ENCODE assay signal across 10 mouse cellular contexts in the genomic region with DNA sequence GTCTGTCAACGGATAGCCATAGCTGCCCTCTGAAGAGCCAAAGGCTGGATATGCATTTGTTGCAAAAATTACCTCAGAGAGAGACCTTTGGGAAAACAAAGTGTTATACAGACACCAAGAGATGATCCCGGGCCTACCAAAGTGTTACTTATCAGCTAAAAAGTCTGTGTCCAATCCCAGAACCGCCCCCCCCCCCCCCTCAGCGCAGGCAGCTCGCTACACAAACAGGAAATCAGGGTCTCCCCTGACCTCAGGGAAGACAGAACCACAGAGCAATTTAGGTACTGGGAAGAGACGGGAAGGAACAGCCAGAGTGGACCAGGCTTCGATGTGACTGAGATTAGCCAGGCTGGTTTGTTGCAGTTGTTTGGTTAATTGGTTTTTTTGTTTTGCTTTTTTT. TPM values are rescaled to one million over a fixed set of nuclear protein-coding genes. Genes with fewer than 3 reads are reported as not detected.
DNase-seq lines count a peak whose midpoint lies in the region; ATAC-seq and TF ChIP-seq lines count a peak whose summit lies in the region.
"Had no signal": no experiment of that assay in that cellular context is flagged by ENCODE, and none has a peak within 500 bp of the region (broad histone marks: within the 10 kb centered on the region; RNA-seq: fewer than 3 reads in every experiment).

No protein-coding gene starts in this region.

- no peak for ATAC-seq in heart, embryonic 11.5 days (replicated peaks; ENCODE audit: insufficient number of reproducible peaks, low FRiP score, low TSS enrichment)
- no peak for ATAC-seq in neural tube, embryonic 11.5 days (ENCODE audit: insufficient read depth, low FRiP score, low TSS enrichment)
- ATAC-seq in liver, embryonic 14.5 days (ENCODE audit: insufficient read depth) = no peak

- TF ChIP-seq EP300 in liver, embryonic 14.5 days (IDR thresholded peaks at IDR 0.05; ENCODE audit: low read depth) = no peak

- TF ChIP-seq CTCF in liver, embryonic 14.5 days (IDR thresholded peaks at IDR 0.05; ENCODE audit: low read depth) = no peak

- H3K4me2 ChIP-seq in heart, embryonic 11.5 days = peak overlapping the region; percentile 96
- peak overlapping the region; percentile 19; the same call in 1 of the 2 replicates for H3K4me2 ChIP-seq in neural tube, embryonic 11.5 days (ENCODE audit: low read depth)
- peak overlapping the region; percentile 98 for H3K4me2 ChIP-seq in liver, embryonic 14.5 days (ENCODE audit: low read depth)

- intact Hi-C loops in left cerebral cortex, postnatal 14 days (cut with DNase I) = no loop called here

- peaks cover 32% of the 10 kb centered on the region for H3K4me1 ChIP-seq in heart, embryonic 11.5 days (ENCODE audit: control insufficient read depth, insufficient read depth, low read length)
- H3K4me1 ChIP-seq in neural tube, embryonic 11.5 days (ENCODE audit: control insufficient read depth, insufficient read depth, low read length) = peaks cover 15% of the 10 kb centered on the region
- H3K4me1 ChIP-seq in liver, embryonic 14.5 days (replicated peaks; ENCODE audit: control insufficient read depth in 2 of 2, insufficient read depth in 2 of 2, low read length in 1 of 2) = peaks cover 52 to 57% of the 10 kb centered on the region in 2 experiments

- no peak overlapping the region for H3K4me3 ChIP-seq in heart, embryonic 11.5 days (ENCODE audit: low read depth, low read length)
- no peak overlapping the region; the same call in 1 of the 2 replicates for H3K4me3 ChIP-seq in neural tube, embryonic 11.5 days (ENCODE audit: low read depth, low read length)
- peak overlapping the region; percentile 72 to 73 for H3K4me3 ChIP-seq in liver, embryonic 14.5 days (ENCODE audit: insufficient read depth in 1 of 2, low read depth in 2 of 2, low read length in 2 of 2)

- H3K27ac ChIP-seq in heart, embryonic 11.5 days (ENCODE audit: low read depth, low read length) = 0 out of 2 replicates have a peak overlapping the region, but pooled peaks have one; percentile 29
- no peak overlapping the region for H3K27ac ChIP-seq in neural tube, embryonic 11.5 days (ENCODE audit: low read depth, low read length)
- H3K27ac ChIP-seq in liver, embryonic 14.5 days = peak overlapping the region; percentile 81

- no peaks in the 10 kb centered on the region for H3K27me3 ChIP-seq in heart, embryonic 11.5 days (ENCODE audit: control insufficient read depth, insufficient read depth, low read length)
- H3K27me3 ChIP-seq in neural tube, embryonic 11.5 days (ENCODE audit: control insufficient read depth, insufficient read depth, low read length) = no peaks in the 10 kb centered on the region
- no peaks in the 10 kb centered on the region for H3K27me3 ChIP-seq in liver, embryonic 14.5 days (ENCODE audit: control insufficient read depth, insufficient read depth, low read length)

- 0 out of 2 replicates have a peak overlapping the region, but pooled peaks have one; percentile 7 for H3K9ac ChIP-seq in heart, embryonic 11.5 days (ENCODE audit: low read depth, low read length)
- peak overlapping the region; percentile 33 for H3K9ac ChIP-seq in neural tube, embryonic 11.5 days (ENCODE audit: low read length)
- peak overlapping the region; percentile 77 for H3K9ac ChIP-seq in liver, embryonic 14.5 days (replicated peaks)

- no peak for DNase-seq in heart, postnatal 4 days
- DNase-seq in neural tube, embryonic 11.5 days (ENCODE audit: low spot score) = no peak
- no peak for DNase-seq in neural tube, embryonic 10.5 days (ENCODE audit: extremely low spot score, low spot score)
- DNase-seq in liver, embryonic 14.5 days (ENCODE audit: low read depth in 3 of 3, low spot score in 3 of 3) = no peak
- DNase-seq in left cerebral cortex, postnatal 14 days (ENCODE audit: low spot score in 2 of 2) = no peak
- no peak for DNase-seq in frontal cortex, postnatal 25 days (ENCODE audit: low spot score in 2 of 2)
- DNase-seq in urinary bladder, postnatal 36 days (ENCODE audit: low spot score in 2 of 2) = no peak

- no peaks in the 10 kb centered on the region for H3K9me3 ChIP-seq in heart, embryonic 11.5 days (replicated peaks; ENCODE audit: control insufficient read depth, low read length)
- no peaks in the 10 kb centered on the region for H3K9me3 ChIP-seq in neural tube, embryonic 11.5 days (ENCODE audit: control insufficient read depth, low read length)
- no peaks in the 10 kb centered on the region for H3K9me3 ChIP-seq in liver, embryonic 14.5 days (ENCODE audit: control insufficient read depth, low read length)

- peaks cover 5% of the 10 kb centered on the region; the same call in 1 of the 2 replicates for H3K36me3 ChIP-seq in heart, embryonic 11.5 days (ENCODE audit: control insufficient read depth, insufficient read depth, low read length)
- no peaks in the 10 kb centered on the region; the same call in 1 of the 2 replicates for H3K36me3 ChIP-seq in neural tube, embryonic 11.5 days (ENCODE audit: control insufficient read depth, insufficient read depth, low read length)
- peaks cover 17% of the 10 kb centered on the region; the same call in 1 of the 2 replicates for H3K36me3 ChIP-seq in liver, embryonic 14.5 days (replicated peaks; ENCODE audit: control insufficient read depth, insufficient read depth, low read depth)

- 39% methylated on average over 7 of the region's 7 CpGs for WGBS in heart, embryonic 11.5 days (ENCODE audit: insufficient replicate concordance)
- 37% methylated on average over 7 of the region's 7 CpGs for WGBS in neural tube, embryonic 11.5 days
- WGBS in liver, embryonic 14.5 days (ENCODE audit: insufficient replicate concordance) = 6% methylated on average over 7 of the region's 7 CpGs

RNA-seq across cellular contexts. Expression of a gene that starts 2.7 kb away (rescaled TPM):
- polyA plus RNA-seq in heart, embryonic 11.5 days (2014; fragmentation: Nextera tagmentation; extraction: Ambion mirVana) = 168 and 194 TPM in 2 replicates
- total RNA-seq in heart, postnatal 4 days (2021) = 100 to 1,000 TPM; 118 to 133 TPM
- 125 and 127 TPM in 2 replicates for polyA plus RNA-seq in neural tube, embryonic 11.5 days (2014; fragmentation: Nextera tagmentation; extraction: Ambion mirVana)
- 41.7 and 46.7 TPM in 2 replicates for polyA plus RNA-seq in liver, embryonic 14.5 days (2012; rRNA removed)
- polyA plus RNA-seq in liver, embryonic 14.5 days (2014; fragmentation: Nextera tagmentation; extraction: Ambion mirVana) = 63.1 and 66.8 TPM in 2 replicates
- total RNA-seq in left cerebral cortex, postnatal 14 days (2021) = 100 to 1,000 TPM; 117 to 120 TPM

RNA-seq across cellular contexts. Expression of a gene that starts 28.9 kb away (rescaled TPM):
- polyA plus RNA-seq in heart, embryonic 11.5 days (2014; fragmentation: Nextera tagmentation; extraction: Ambion mirVana) = 17.1 and 17.2 TPM in 2 replicates
- 10 to 100 TPM; 10.5 to 12.6 TPM for total RNA-seq in heart, postnatal 4 days (2021)
- 35.9 and 42.5 TPM in 2 replicates for polyA plus RNA-seq in neural tube, embryonic 11.5 days (2014; fragmentation: Nextera tagmentation; extraction: Ambion mirVana)
- 4.5 and 4.7 TPM in 2 replicates for polyA plus RNA-seq in liver, embryonic 14.5 days (2012; rRNA removed)
- polyA plus RNA-seq in liver, embryonic 14.5 days (2014; fragmentation: Nextera tagmentation; extraction: Ambion mirVana) = 4.2 and 4.5 TPM in 2 replicates
- 10 to 100 TPM; 33.0 to 37.4 TPM for total RNA-seq in left cerebral cortex, postnatal 14 days (2021)

RNA-seq across cellular contexts. Expression of a gene that starts 34.5 kb away (rescaled TPM):
- 0.34 TPM in 1 of 2 replicates, not detected in the other for polyA plus RNA-seq in heart, embryonic 11.5 days (2014; fragmentation: Nextera tagmentation; extraction: Ambion mirVana)
- not detected for total RNA-seq in heart, postnatal 4 days (2021)
- polyA plus RNA-seq in neural tube, embryonic 11.5 days (2014; fragmentation: Nextera tagmentation; extraction: Ambion mirVana) = not detected in 2 replicates
- polyA plus RNA-seq in liver, embryonic 14.5 days (2012; rRNA removed) = 0.08 TPM in 1 of 2 replicates, not detected in the other
- not detected in 2 replicates for polyA plus RNA-seq in liver, embryonic 14.5 days (2014; fragmentation: Nextera tagmentation; extraction: Ambion mirVana)
- under 1 TPM in 1 of 2 experiments, not detected in 1; 0.33 TPM for total RNA-seq in left cerebral cortex, postnatal 14 days (2021)
- total RNA-seq: layer of hippocampus, postnatal 10 days had no signal
- polyA plus RNA-seq: spleen, adult 2 months had no signal

RNA-seq across cellular contexts. Expression of a gene that starts 36.2 kb away (rescaled TPM):
- polyA plus RNA-seq in heart, embryonic 11.5 days (2014; fragmentation: Nextera tagmentation; extraction: Ambion mirVana) = 0.16 and 0.49 TPM in 2 replicates
- total RNA-seq in heart, postnatal 4 days (2021) = not detected
- not detected in 2 replicates for polyA plus RNA-seq in neural tube, embryonic 11.5 days (2014; fragmentation: Nextera tagmentation; extraction: Ambion mirVana)
- not detected in 2 replicates for polyA plus RNA-seq in liver, embryonic 14.5 days (2012; rRNA removed)
- not detected in 2 replicates for polyA plus RNA-seq in liver, embryonic 14.5 days (2014; fragmentation: Nextera tagmentation; extraction: Ambion mirVana)
- total RNA-seq in left cerebral cortex, postnatal 14 days (2021) = under 1 TPM in 1 of 2 experiments, not detected in 1; 0.27 TPM

RNA-seq across cellular contexts. Expression of a gene that starts 36.8 kb away (rescaled TPM):
- 0.07 and 0.13 TPM in 2 replicates for polyA plus RNA-seq in heart, embryonic 11.5 days (2014; fragmentation: Nextera tagmentation; extraction: Ambion mirVana)
- total RNA-seq in heart, postnatal 4 days (2021) = 1 to 10 TPM in 1 of 2 experiments, under 1 TPM in 1; 0.33 to 1.0 TPM
- 0.58 and 1.4 TPM in 2 replicates for polyA plus RNA-seq in neural tube, embryonic 11.5 days (2014; fragmentation: Nextera tagmentation; extraction: Ambion mirVana)
- 1.1 TPM in 2 replicates for polyA plus RNA-seq in liver, embryonic 14.5 days (2012; rRNA removed)
- polyA plus RNA-seq in liver, embryonic 14.5 days (2014; fragmentation: Nextera tagmentation; extraction: Ambion mirVana) = 1.4 and 1.5 TPM in 2 replicates
- 10 to 100 TPM; 32.1 to 33.3 TPM for total RNA-seq in left cerebral cortex, postnatal 14 days (2021)

Comparison
In these comparisons a context has a peak if more than half of its experiments do, and no peak if none do; other contexts are left out.
1. H3K4me2 ChIP-seq: peak in every context shown above with its lines; median percentile 98 in liver, embryonic 14.5 days; 96 in heart, embryonic 11.5 days; 19 in neural tube, embryonic 11.5 days.
2. H3K4me3 ChIP-seq: peak in liver, embryonic 14.5 days (2 of 2); none in heart, embryonic 11.5 days (single experiment) and neural tube, embryonic 11.5 days (single experiment).
3. H3K9ac ChIP-seq: peak in every context shown above with its lines; median percentile 77 in liver, embryonic 14.5 days; 33 in neural tube, embryonic 11.5 days; 7 in heart, embryonic 11.5 days.